Mouse (Mus musculus): ENCODE results near the gene Pbp2. TPM values are rescaled to one million over a fixed set of nuclear protein-coding genes. Genes with fewer than 3 reads are reported as not detected.

The Pbp2 gene
- total and polyA plus RNA-seq, 2 experiments from 2014 or later: not detected

DNA sequence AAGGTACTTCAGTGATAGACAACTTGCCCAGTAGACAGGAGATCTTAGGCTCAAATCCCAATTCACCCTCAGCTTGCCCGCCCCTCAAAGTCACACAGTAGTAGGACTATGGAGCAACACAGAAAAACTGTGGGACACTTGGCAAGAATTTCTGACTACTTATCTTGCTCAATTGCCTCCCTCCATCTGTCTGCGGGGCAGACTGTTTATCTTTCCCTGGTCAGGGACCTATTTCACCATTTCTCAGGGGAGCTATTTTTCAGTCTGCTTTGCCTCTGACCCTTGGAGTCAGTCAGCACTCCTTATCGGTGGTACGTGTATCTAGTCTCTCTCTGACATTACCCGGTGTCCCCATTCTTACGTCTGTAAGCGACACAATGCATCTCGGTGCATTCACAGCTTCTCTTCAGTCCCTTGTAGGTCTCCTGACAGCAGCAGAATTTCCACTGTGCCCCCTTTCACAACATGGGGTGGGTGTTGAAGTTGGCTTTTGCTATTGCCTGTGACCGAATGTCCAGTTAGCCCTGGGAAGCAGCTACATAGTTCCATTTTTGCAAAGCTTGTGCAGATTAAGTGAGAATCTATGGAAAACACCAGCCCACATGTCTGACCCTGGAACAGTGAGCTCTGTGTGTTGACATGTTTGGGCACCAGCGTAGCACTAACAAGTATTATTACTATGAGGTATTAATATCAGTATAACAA is 7.6 kb downstream of the Pbp2 start:
- TF ChIP-seq CTCF (IDR thresholded peaks at IDR 0.05; ENCODE audit: low read depth): no peak
- 93% methylated on average over 10 of the region's 10 CpGs for WGBS

DNA sequence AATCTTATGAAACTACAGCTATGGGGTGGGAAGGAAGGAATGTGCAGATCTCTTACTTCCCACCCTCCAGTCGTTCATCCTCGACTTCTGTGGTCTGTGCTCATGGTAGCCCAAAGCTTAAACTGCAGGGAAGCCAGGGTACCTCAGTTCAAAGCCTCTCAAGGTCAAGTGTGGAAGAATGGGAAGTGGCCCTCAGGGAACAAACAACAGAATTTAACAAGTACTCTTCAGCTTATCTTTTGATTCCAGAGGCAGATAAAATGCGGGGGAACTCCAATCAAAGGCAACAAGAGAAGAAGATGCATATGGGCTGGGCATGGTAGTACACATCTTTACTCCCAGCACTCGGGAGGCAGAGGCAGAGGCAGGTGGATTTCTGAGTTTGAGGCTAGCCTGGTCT is 9.7 kb downstream of the Pbp2 start:
- Histone ChIP-seq H3K36me3 (ENCODE audit: insufficient read depth) (no peaks in the 10 kb centered on the region), H3K27ac (ENCODE audit: low read depth, low read length) (no peak overlapping the region), H3K4me2 (ENCODE audit: low read depth) (no peak overlapping the region), H3K9me3 (ENCODE audit: low read length) (no peaks in the 10 kb centered on the region), H3K27me3 (ENCODE audit: insufficient read depth, low read length) (no peaks in the 10 kb centered on the region), H3K9ac (no peak overlapping the region), H3K4me1 (ENCODE audit: insufficient read depth) (no peaks in the 10 kb centered on the region), H3K4me3 (ENCODE audit: low read depth, low read length) (no peak overlapping the region)
- no peak for ATAC-seq
- no peak for TF ChIP-seq CTCF (IDR thresholded peaks at IDR 0.05; ENCODE audit: low read depth)
- no peak for DNase-seq
- WGBS: 84% methylated on average over 4 of the region's 4 CpGs

More for the DNA sequence above, 7.6 kb downstream of the Pbp2 start:
- Histone ChIP-seq H3K9ac (no peak overlapping the region), H3K4me2 (ENCODE audit: low read depth) (no peak overlapping the region), H3K4me1 (ENCODE audit: insufficient read depth) (no peaks in the 10 kb centered on the region), H3K4me3 (ENCODE audit: low read depth, low read length) (no peak overlapping the region), H3K27me3 (ENCODE audit: insufficient read depth, low read length) (no peaks in the 10 kb centered on the region), H3K9me3 (ENCODE audit: low read length) (no peaks in the 10 kb centered on the region), H3K27ac (ENCODE audit: low read depth, low read length) (no peak overlapping the region), H3K36me3 (ENCODE audit: insufficient read depth) (no peaks in the 10 kb centered on the region)
- ATAC-seq (no peak), DNase-seq (no peak)

DNA sequence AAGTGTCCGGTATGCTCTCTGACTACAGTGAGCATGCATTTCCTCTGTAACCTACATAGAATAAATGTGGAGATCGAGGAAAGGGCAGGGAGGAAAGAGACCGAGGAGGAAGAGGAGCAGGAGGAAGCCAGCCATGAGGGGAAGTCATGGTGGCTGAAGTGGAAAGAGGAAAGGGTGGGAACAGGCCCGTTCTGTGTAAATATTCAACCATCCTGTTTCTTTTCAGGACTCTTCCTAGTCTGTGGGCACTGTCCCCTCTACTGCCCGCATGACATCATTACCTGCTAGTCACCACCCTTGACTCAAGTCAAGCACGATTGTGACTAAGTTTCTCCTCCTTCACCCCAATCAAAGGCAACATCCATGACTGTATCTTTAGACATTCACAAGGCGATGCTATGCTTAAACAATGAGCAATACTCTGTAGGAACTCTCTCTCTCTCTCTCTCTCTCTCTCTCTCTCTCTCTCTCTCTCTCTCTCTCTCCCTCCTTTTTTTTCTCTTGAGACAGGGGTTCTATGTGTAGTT is 11.1 kb downstream of the Pbp2 start:
- no peak for DNase-seq
- WGBS: 91% methylated on average over 7 of the region's 7 CpGs
- no peak overlapping the region for H3K4me3 ChIP-seq (ENCODE audit: low read depth, low read length)
- TF ChIP-seq CTCF (IDR thresholded peaks at IDR 0.05; ENCODE audit: low read depth): no peak
- no peak overlapping the region for H3K9ac ChIP-seq
- no peak overlapping the region for H3K27ac ChIP-seq (ENCODE audit: low read depth, low read length)
- H3K9me3 ChIP-seq (ENCODE audit: low read length): no peaks in the 10 kb centered on the region
- peaks cover 8% of the 10 kb centered on the region for H3K4me1 ChIP-seq (ENCODE audit: insufficient read depth)
- no peak for ATAC-seq
- no peak overlapping the region for H3K4me2 ChIP-seq (ENCODE audit: low read depth)
- no peaks in the 10 kb centered on the region for H3K27me3 ChIP-seq (ENCODE audit: insufficient read depth, low read length)
- H3K36me3 ChIP-seq (ENCODE audit: insufficient read depth): no peaks in the 10 kb centered on the region

DNA sequence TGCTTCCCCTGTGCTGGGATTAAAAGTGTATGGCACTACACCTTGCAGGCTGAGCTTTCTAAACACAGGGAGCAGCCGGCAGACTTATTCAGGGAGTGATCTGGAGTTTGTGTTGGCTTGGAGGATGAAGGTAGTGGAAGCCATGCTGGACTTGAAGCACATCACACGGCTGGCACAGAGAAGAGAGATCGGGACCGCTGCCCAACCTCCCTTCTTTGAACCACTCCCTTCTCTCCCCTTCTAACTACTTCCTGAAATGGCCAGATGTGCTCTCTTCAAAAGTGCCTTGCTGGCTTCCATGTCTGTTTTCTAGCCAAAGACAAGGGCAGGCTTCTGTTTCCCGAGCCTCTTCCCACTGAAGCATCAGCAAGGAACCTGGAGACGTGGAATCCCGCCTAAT is 12.6 kb downstream of the Pbp2 start:
- ATAC-seq: no peak
- no peaks in the 10 kb centered on the region for H3K9me3 ChIP-seq (ENCODE audit: low read length)
- H3K36me3 ChIP-seq (ENCODE audit: insufficient read depth): no peaks in the 10 kb centered on the region
- 88% methylated on average over 7 of the region's 7 CpGs for WGBS
- TF ChIP-seq CTCF (IDR thresholded peaks at IDR 0.05; ENCODE audit: low read depth): no peak
- H3K27me3 ChIP-seq (ENCODE audit: insufficient read depth, low read length): no peaks in the 10 kb centered on the region
- peaks cover 8% of the 10 kb centered on the region for H3K4me1 ChIP-seq (ENCODE audit: insufficient read depth)
- no peak overlapping the region for H3K4me2 ChIP-seq (ENCODE audit: low read depth)
- no peak overlapping the region for H3K4me3 ChIP-seq (ENCODE audit: low read depth, low read length)
- H3K9ac ChIP-seq: no peak overlapping the region
- no peak for DNase-seq
- no peak overlapping the region for H3K27ac ChIP-seq (ENCODE audit: low read depth, low read length)

DNA sequence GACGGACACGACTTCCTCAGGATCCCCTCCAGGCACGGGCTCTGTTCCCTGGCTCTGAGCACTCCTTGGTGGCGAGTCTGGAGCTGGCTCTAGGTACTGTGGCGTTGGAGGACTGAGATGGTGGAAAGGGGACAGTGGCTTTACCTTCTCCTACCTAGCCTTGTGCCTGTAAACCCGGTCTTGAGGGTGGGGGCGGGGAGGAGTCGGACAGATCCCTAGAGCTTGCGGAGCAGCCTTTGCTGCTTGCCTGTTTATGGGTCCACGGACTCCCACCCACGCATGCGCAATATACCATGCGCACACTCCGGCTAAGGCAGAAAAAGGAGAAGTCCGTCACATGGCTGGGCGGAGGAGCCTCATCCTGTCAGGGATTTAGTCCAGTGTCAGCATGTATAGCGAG is 13.9 kb downstream of the Pbp2 start:
- H3K4me3 ChIP-seq (ENCODE audit: low read depth, low read length): no peak overlapping the region
- no peaks in the 10 kb centered on the region for H3K9me3 ChIP-seq (ENCODE audit: low read length)
- ATAC-seq: no peak
- no peak for DNase-seq
- no peaks in the 10 kb centered on the region for H3K27me3 ChIP-seq (ENCODE audit: insufficient read depth, low read length)
- peaks cover 8% of the 10 kb centered on the region for H3K4me1 ChIP-seq (ENCODE audit: insufficient read depth)
- H3K27ac ChIP-seq (ENCODE audit: low read depth, low read length): no peak overlapping the region
- no peak overlapping the region for H3K4me2 ChIP-seq (ENCODE audit: low read depth)
- no peak for TF ChIP-seq CTCF (IDR thresholded peaks at IDR 0.05; ENCODE audit: low read depth)
- no peak overlapping the region for H3K9ac ChIP-seq
- 76% methylated on average over 17 of the region's 17 CpGs for WGBS
- no peaks in the 10 kb centered on the region for H3K36me3 ChIP-seq (ENCODE audit: insufficient read depth)

DNA sequence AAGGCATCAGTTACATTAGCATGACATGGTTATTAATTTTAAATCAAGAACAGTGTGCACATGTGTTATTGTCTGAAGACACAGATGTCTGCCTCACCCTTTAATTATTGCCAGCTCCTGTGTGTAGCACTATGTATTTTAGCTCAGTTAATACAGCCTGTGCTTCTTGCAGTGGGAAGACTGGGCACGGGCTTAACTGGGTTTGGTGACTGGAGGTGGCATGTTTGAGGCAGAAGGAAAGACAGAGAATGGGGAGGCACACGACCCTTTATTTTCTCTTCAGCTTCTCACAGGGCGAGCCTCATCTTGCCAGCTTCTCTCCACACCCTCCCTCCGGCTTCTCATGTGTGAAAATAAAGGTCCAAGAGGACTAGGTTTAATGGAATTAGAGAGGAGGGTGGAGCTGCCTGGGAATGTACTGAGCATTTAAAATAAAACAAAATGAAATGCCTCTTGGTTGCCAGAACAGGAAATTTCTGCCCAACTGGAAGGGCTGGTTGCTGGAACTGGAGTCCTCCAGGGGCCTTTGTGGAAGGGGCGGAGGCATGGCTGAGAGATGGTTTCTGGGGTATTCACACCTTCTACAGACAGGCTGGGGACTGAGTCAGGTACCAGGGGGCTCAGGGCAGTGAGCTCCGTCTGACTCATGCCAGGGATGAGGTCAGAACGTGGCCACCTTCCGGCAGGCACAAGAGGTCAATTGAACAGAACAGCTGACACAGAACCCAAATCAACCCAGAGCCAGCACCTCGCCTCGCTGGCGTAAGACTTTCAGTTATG is 14.9 kb downstream of the Pbp2 start:
- Histone ChIP-seq H3K4me2 (ENCODE audit: low read depth) (no peak overlapping the region), H3K4me1 (ENCODE audit: insufficient read depth) (peaks cover 8% of the 10 kb centered on the region), H3K36me3 (ENCODE audit: insufficient read depth) (no peaks in the 10 kb centered on the region), H3K27ac (ENCODE audit: low read depth, low read length) (peak overlapping the region; percentile 40; the same call in 1 of the 2 replicates), H3K9me3 (ENCODE audit: low read length) (no peaks in the 10 kb centered on the region), H3K4me3 (ENCODE audit: low read depth, low read length) (no peak overlapping the region), H3K27me3 (ENCODE audit: insufficient read depth, low read length) (no peaks in the 10 kb centered on the region), H3K9ac (no peak overlapping the region)
- DNase-seq: no peak
- TF ChIP-seq CTCF (IDR thresholded peaks at IDR 0.05; ENCODE audit: low read depth): no peak
- ATAC-seq: peak; percentile 66; the same call in 1 of the 2 replicates
- WGBS: 66% methylated on average over 11 of the region's 11 CpGs

DNA sequence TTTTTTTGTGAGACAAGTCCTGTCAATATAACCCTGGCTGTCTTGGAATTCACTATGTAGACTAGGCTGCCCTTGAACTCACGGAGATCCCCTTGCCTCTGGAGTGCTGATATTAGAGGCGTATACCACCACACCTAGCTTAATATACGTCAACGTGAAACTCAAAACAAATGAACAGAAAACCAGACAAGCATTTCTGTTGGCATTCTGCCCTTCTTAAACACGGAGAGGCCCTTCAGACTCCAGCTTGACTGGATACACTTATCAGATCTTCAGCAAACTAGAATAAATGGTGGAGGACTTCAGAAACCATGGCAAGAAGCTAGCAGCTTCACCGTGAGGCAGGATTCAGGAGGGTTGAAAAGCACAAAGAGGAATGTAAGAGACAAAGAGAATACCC is 16.1 kb downstream of the Pbp2 start:
- H3K4me3 ChIP-seq (ENCODE audit: low read depth, low read length): no peak overlapping the region
- 81% methylated on average over 6 of the region's 6 CpGs for WGBS
- no peaks in the 10 kb centered on the region for H3K27me3 ChIP-seq (ENCODE audit: insufficient read depth, low read length)
- H3K4me2 ChIP-seq (ENCODE audit: low read depth): no peak overlapping the region
- no peaks in the 10 kb centered on the region for H3K36me3 ChIP-seq (ENCODE audit: insufficient read depth)
- H3K27ac ChIP-seq (ENCODE audit: low read depth, low read length): no peak overlapping the region
- no peak for ATAC-seq
- TF ChIP-seq CTCF (IDR thresholded peaks at IDR 0.05; ENCODE audit: low read depth): no peak
- DNase-seq: no peak
- H3K4me1 ChIP-seq (ENCODE audit: insufficient read depth): peaks cover 8% of the 10 kb centered on the region
- no peak overlapping the region for H3K9ac ChIP-seq
- no peaks in the 10 kb centered on the region for H3K9me3 ChIP-seq (ENCODE audit: low read length)
